Mouse (Mus musculus) heart, postnatal 36 days (tissue): ENCODE data around the gene Olfr1348. TPM values are rescaled to one million over a fixed set of nuclear protein-coding genes. Genes with fewer than 3 reads are reported as not detected.
"Not testable (repeated sequence)": the region's sequence is repeated elsewhere in the genome, so short reads cannot be mapped to it uniquely, and the experiment has no call there.

Source experiments
- DNase-seq, 2 experiments: peaks; one replicate each; pipeline ENCODE4 v3.0.0; 2021 to 2022
- intact Hi-C: fragments of 180-260 bp; cut with DNase I; formaldehyde crosslinking; loops from one replicate; pipeline ENCODE4 v1.15.1; 2025
- total RNA-seq, 2 experiments: library from RNA; stranded (reverse); gene quantifications; 2 replicates each; pipeline ENCODE4 v1.2.3; 2021

The Olfr1348 gene
- not detected for total RNA-seq

- intact Hi-C loops = no loop called here
These were observed at the start of gene Olfr1348 for GRCm38 (mm10) chr7:6508648-6509047. TSS of gene Olfr1348 (minus strand) at chr7:6508748.

GRCm38 (mm10) chr7:6526141-6526540 lies 17.6 kb upstream of the Olfr1348 start:
- no peak for DNase-seq

More at GRCm38 (mm10) chr7:6508648-6509047, at the start of gene Olfr1348:
- DNase-seq = no peak

GRCm38 (mm10) chr7:6525001-6525400 lies 16.5 kb upstream of the Olfr1348 start:
- intact Hi-C loops = no loop called here
- DNase-seq = no peak

More at GRCm38 (mm10) chr7:6526141-6526540, 17.6 kb upstream of the Olfr1348 start:
- intact Hi-C loops = no loop called here

- intact Hi-C loops = no loop called here
- no peak for DNase-seq
These were observed 14.3 kb upstream of the Olfr1348 start, which contains the start of gene Olfr1349 for GRCm38 (mm10) chr7:6522850-6523249. TSS of gene Olfr1349 (minus strand) at chr7:6522950.

- no peak for DNase-seq
- intact Hi-C loops = no loop called here
These were observed 13.1 kb upstream of the Olfr1348 start for GRCm38 (mm10) chr7:6521666-6522065.

- intact Hi-C loops = no loop called here
- DNase-seq = no peak
These were observed 8.9 kb downstream of the Olfr1348 start, which contains the start of gene Olfr1347 for GRCm38 (mm10) chr7:6499655-6500054. TSS of gene Olfr1347 (minus strand) at chr7:6499755.

GRCm38 (mm10) chr7:6486841-6487240 lies 21.7 kb downstream of the Olfr1348 start, which contains the start of gene Olfr5:
TSS of gene Olfr5 (minus strand) at chr7:6486941.
- intact Hi-C loops = no loop called here
- DNase-seq = no peak

GRCm38 (mm10) chr7:6477633-6478032 lies 30.9 kb downstream of the Olfr1348 start:
- intact Hi-C loops, DNase-seq: not testable (repeated sequence)

- intact Hi-C loops = no loop called here
- no peak for DNase-seq
These were observed 41.6 kb downstream of the Olfr1348 start, which contains the start of gene Olfr1346 for GRCm38 (mm10) chr7:6466951-6467350. TSS of gene Olfr1346 (plus strand) at chr7:6467101.

- intact Hi-C loops = no loop called here
These were observed 52.1 kb downstream of the Olfr1348 start for GRCm38 (mm10) chr7:6456399-6456798.

GRCm38 (mm10) chr7:6455868-6456267 lies 52.7 kb downstream of the Olfr1348 start, which contains the start of gene Olfr1336:
TSS of gene Olfr1336 (plus strand) at chr7:6456168.
- no peak for DNase-seq
- intact Hi-C loops = no loop called here

More at GRCm38 (mm10) chr7:6456399-6456798, 52.1 kb downstream of the Olfr1348 start:
- DNase-seq = no peak

Other genes with a start within 250 kb of the Olfr1348 start
- gene Zfp667, start 222.2 kb downstream of the Olfr1348 start, total RNA-seq = 1 to 10 TPM; 3.4 to 4.0 TPM
- gene Zfp583, start 177.5 kb downstream of the Olfr1348 start, total RNA-seq = 1 to 10 TPM; 1.1 to 1.8 TPM
- under 1 TPM; 0.16 to 0.33 TPM for gene Gm3854, start 165.0 kb downstream of the Olfr1348 start, total RNA-seq
- 1 to 10 TPM; 2.4 to 3.0 TPM for gene Zfp78, start 145.5 kb downstream of the Olfr1348 start, total RNA-seq
- 1 to 10 TPM; 2.9 to 3.1 TPM for gene Zfp28, start 125.5 kb downstream of the Olfr1348 start, total RNA-seq
- not detected for gene Smim17, start 110.0 kb downstream of the Olfr1348 start, total RNA-seq
- not detected for gene Gm20715, start 98.5 kb downstream of the Olfr1348 start, total RNA-seq
- gene Olfr1344, start 70.1 kb downstream of the Olfr1348 start, total RNA-seq = not detected
- gene Olfr1336, start 52.6 kb downstream of the Olfr1348 start, total RNA-seq = not detected
- not detected for gene Olfr1346, start 41.6 kb downstream of the Olfr1348 start, total RNA-seq
- gene Olfr5, start 21.8 kb downstream of the Olfr1348 start, total RNA-seq = not detected
- not detected for gene Olfr1347, start 9.0 kb downstream of the Olfr1348 start, total RNA-seq
- not detected for gene Olfr1349, start 14.2 kb upstream of the Olfr1348 start, total RNA-seq
- not detected for gene Olfr1350, start 56.1 kb upstream of the Olfr1348 start, total RNA-seq
- 1 to 10 TPM; 3.7 to 4.6 TPM for gene Zim1, start 187.7 kb upstream of the Olfr1348 start, total RNA-seq
- 10 to 100 TPM in 1 of 2 experiments, 1 to 10 TPM in 1; 7.6 to 11.3 TPM for gene Peg3, start 221.7 kb upstream of the Olfr1348 start, total RNA-seq
- under 1 TPM; 0.08 to 0.17 TPM for gene Usp29, start 221.8 kb upstream of the Olfr1348 start, total RNA-seq